Mouse (Mus musculus) liver, embryonic 11.5 days (tissue): Measurements from ENCODE around the gene Nanog. TPM values are rescaled to one million over a fixed set of nuclear protein-coding genes. Genes with fewer than 3 reads are reported as not detected.

Experiments
- ATAC-seq: fragments of 200-750 bp; cut with Nextera tagmentation; replicated peaks from 2 replicates; pipeline ENCODE4 v1.8.0; 2017; ENCODE audit warnings: moderate number of reproducible peaks, mild to moderate bottlenecking, moderate TSS enrichment, moderate library complexity; ENCODE audit not compliant: low FRiP score
- DNase-seq: peaks from one replicate; pipeline ENCODE4 v3.0.0-alpha.2; 2017; ENCODE audit warnings: low spot score
- H3K27ac ChIP-seq: fragments of 300-500 bp; sonication (generic); 2 replicates; pipeline ENCODE4 v1.5.1; 2014; ENCODE audit warnings: mild to moderate bottlenecking, low read depth, low read length, control low read depth
- H3K27me3 ChIP-seq: fragments of 300-500 bp; sonication (generic); replicated peaks from 2 replicates; pipeline ENCODE4 v1.6.1; 2014; ENCODE audit warnings: low read length, mixed read lengths; ENCODE audit not compliant: control insufficient read depth, insufficient read depth
- H3K36me3 ChIP-seq: fragments of 300-500 bp; sonication (generic); 2 replicates; pipeline ENCODE4 v1.6.1; 2014; ENCODE audit warnings: mild to moderate bottlenecking, low read length, moderate library complexity, mixed read lengths; ENCODE audit not compliant: control insufficient read depth, insufficient read depth
- H3K4me1 ChIP-seq: fragments of 300-500 bp; sonication (generic); replicated peaks from 2 replicates; pipeline ENCODE4 v1.6.1; 2014; ENCODE audit warnings: low read length, mixed read lengths; ENCODE audit not compliant: control insufficient read depth, insufficient read depth
- H3K4me2 ChIP-seq: fragments of 300-500 bp; sonication (generic); 2 replicates; pipeline ENCODE4 v1.6.1; 2014; ENCODE audit warnings: mild to moderate bottlenecking, control low read depth, moderate library complexity
- H3K4me3 ChIP-seq: fragments of 300-500 bp; sonication (generic); 2 replicates; pipeline ENCODE4 v1.5.1; 2014; ENCODE audit warnings: low read depth, low read length, control low read depth
- H3K9ac ChIP-seq: fragments of 300-500 bp; sonication (generic); 2 replicates; pipeline ENCODE4 v1.6.1; 2014; ENCODE audit warnings: low read depth, low read length, control low read depth
- H3K9me3 ChIP-seq: fragments of 300-500 bp; sonication (generic); 2 replicates; pipeline ENCODE4 v1.6.1; 2016; ENCODE audit warnings: low read length, inconsistent platforms, mixed read lengths; ENCODE audit not compliant: control insufficient read depth
- WGBS: fragments of 180-500 bp; shearing (Covaris S2); extraction: QIAGEN DNeasy Blood & Tissue Kit; methylation state at CpG from one replicate; pipeline ENCODE4 v1.1.7; 2014; 5-methylcytosine and 5-hydroxymethylcytosine counted together
- polyA plus RNA-seq: library from polyadenylated mRNA; unstranded; fragments of >200 nt; fragmentation: Nextera tagmentation; extraction: Ambion mirVana; gene quantifications from 2 replicates; pipeline ENCODE4 v1.2.1, GENCODE M21; 2014

Nanog gene
- polyA plus RNA-seq, result 0.08 and 0.09 TPM in 2 replicates

- H3K36me3 ChIP-seq, result no peaks in the 10 kb centered on the region
- no peak within 1 kb of the TSS for H3K9ac ChIP-seq
- no peak within 1 kb of the TSS for H3K4me3 ChIP-seq
- no peak for DNase-seq
- H3K4me2 ChIP-seq, result no peak within 1 kb of the TSS
- no peaks in the 10 kb centered on the region for H3K9me3 ChIP-seq
- peaks cover 6% of the 10 kb centered on the region for H3K27me3 ChIP-seq
- no peak within 1 kb of the TSS for H3K27ac ChIP-seq
- 23% methylated on average over 12 of the region's 12 CpGs for WGBS
- no peak for ATAC-seq
- H3K4me1 ChIP-seq, result no peaks in the 10 kb centered on the region
Measured at GRCm38 (mm10) chr6:122707036-122707800, at the start of gene Nanog. Gene Nanog, plus strand, starts transcription at chr6:122707489.

GRCm38 (mm10) chr6:122657630-122658029 is 49.7 kb upstream of the Nanog start:
- Histone ChIP-seq H3K9me3 (no peaks in the 10 kb centered on the region), H3K27ac (no peak overlapping the region), H3K4me3 (no peak overlapping the region), H3K9ac (no peak overlapping the region), H3K4me1 (no peaks in the 10 kb centered on the region), H3K27me3 (no peaks in the 10 kb centered on the region; the same call in 1 of the 2 replicates), H3K36me3 (no peaks in the 10 kb centered on the region), H3K4me2 (no peak overlapping the region)
- ATAC-seq, result no peak
- 71% methylated on average over 5 of the region's 5 CpGs for WGBS
- DNase-seq, result no peak

- H3K36me3 ChIP-seq, result no peaks in the 10 kb centered on the region
- DNase-seq, result no peak
- peaks cover 6% of the 10 kb centered on the region for H3K27me3 ChIP-seq
- 0 out of 2 replicates have a peak, but pooled peaks cover 4% of the 10 kb centered on the region for H3K4me1 ChIP-seq
- H3K9me3 ChIP-seq, result no peaks in the 10 kb centered on the region
- no peak overlapping the region for H3K4me2 ChIP-seq
- H3K4me3 ChIP-seq, result no peak overlapping the region
- H3K9ac ChIP-seq, result no peak overlapping the region
- no peak for ATAC-seq
- no peak overlapping the region for H3K27ac ChIP-seq
- WGBS, result 12% methylated on average over 7 of the region's 7 CpGs
Measured at GRCm38 (mm10) chr6:122659567-122659966, 47.7 kb upstream of the Nanog start.

GRCm38 (mm10) chr6:122660601-122661379 is 46.5 kb upstream of the Nanog start:
- ATAC-seq (no peak), DNase-seq (no peak)
- Histone ChIP-seq H3K36me3 (no peaks in the 10 kb centered on the region), H3K4me1 (0 out of 2 replicates have a peak, but pooled peaks cover 4% of the 10 kb centered on the region), H3K9ac (no peak overlapping the region), H3K27me3 (peaks cover 6% of the 10 kb centered on the region), H3K4me3 (no peak overlapping the region), H3K9me3 (no peaks in the 10 kb centered on the region), H3K27ac (no peak overlapping the region), H3K4me2 (no peak overlapping the region)
- 36% methylated on average over 8 of the region's 8 CpGs for WGBS

- no peaks in the 10 kb centered on the region for H3K36me3 ChIP-seq
- peaks cover 6% of the 10 kb centered on the region for H3K27me3 ChIP-seq
- no peaks in the 10 kb centered on the region for H3K9me3 ChIP-seq
- no peak overlapping the region for H3K9ac ChIP-seq
- DNase-seq, result no peak
- ATAC-seq, result 0 out of 2 replicates have a peak, but pooled peaks have one; percentile 28
- H3K4me1 ChIP-seq, result 0 out of 2 replicates have a peak, but pooled peaks cover 4% of the 10 kb centered on the region
- H3K4me3 ChIP-seq, result no peak overlapping the region
- no peak overlapping the region for H3K27ac ChIP-seq
- WGBS, result 44% methylated on average over 22 of the region's 22 CpGs
- no peak overlapping the region for H3K4me2 ChIP-seq
Measured at GRCm38 (mm10) chr6:122662551-122663264, 44.6 kb upstream of the Nanog start.

DNA sequence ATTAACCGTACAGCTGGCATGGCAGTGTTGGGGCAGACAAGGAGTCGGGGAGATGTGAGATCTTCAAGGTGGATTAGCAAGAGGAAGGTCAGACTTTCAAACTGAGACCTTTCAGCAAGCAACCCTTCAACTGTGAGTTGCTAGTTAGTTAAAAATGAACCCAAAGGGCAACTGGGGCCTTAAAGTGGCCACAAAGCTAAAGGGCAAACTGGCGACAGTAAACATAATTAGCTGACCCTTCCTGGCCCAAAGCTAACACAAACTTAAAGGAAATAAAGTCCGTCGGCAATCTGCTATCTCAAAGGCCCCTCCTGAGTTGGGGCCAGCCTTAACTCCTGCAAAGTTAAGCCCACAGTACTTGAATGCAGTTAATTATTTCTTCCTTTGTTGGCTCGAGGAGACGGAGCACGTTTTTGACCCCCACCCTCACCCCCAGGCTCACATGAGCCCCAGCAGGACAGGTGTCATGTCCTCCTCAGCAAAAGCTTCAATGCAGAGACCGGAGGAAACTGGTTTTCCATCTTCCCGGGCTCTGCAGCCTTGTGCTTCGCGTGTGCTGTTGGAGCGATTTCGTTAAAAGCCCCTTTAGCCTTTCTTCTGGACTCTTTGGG is 43.6 kb upstream of the Nanog start:
- DNase-seq (no peak), ATAC-seq (no peak)
- no peaks in the 10 kb centered on the region for H3K36me3 ChIP-seq
- WGBS, result 37% methylated on average over 14 of the region's 14 CpGs
- no peak overlapping the region for H3K4me2 ChIP-seq
- no peak overlapping the region for H3K4me3 ChIP-seq
- H3K27ac ChIP-seq, result no peak overlapping the region
- H3K4me1 ChIP-seq, result 0 out of 2 replicates have a peak, but pooled peaks cover 4% of the 10 kb centered on the region
- H3K9me3 ChIP-seq, result no peaks in the 10 kb centered on the region
- no peak overlapping the region for H3K9ac ChIP-seq
- H3K27me3 ChIP-seq, result peaks cover 6% of the 10 kb centered on the region

GRCm38 (mm10) chr6:122665866-122666265 is 41.4 kb upstream of the Nanog start:
- DNase-seq (no peak), ATAC-seq (no peak)
- Histone ChIP-seq H3K9ac (no peak overlapping the region), H3K4me1 (0 out of 2 replicates have a peak, but pooled peaks cover 4% of the 10 kb centered on the region), H3K4me2 (no peak overlapping the region), H3K36me3 (no peaks in the 10 kb centered on the region), H3K4me3 (no peak overlapping the region), H3K27me3 (peaks cover 6% of the 10 kb centered on the region), H3K27ac (no peak overlapping the region), H3K9me3 (no peaks in the 10 kb centered on the region)
- WGBS, result 58% methylated on average over 7 of the region's 7 CpGs

GRCm38 (mm10) chr6:122667715-122668114 is 39.6 kb upstream of the Nanog start:
- Histone ChIP-seq H3K9me3 (no peaks in the 10 kb centered on the region), H3K9ac (no peak overlapping the region), H3K4me1 (0 out of 2 replicates have a peak, but pooled peaks cover 4% of the 10 kb centered on the region), H3K4me3 (no peak overlapping the region), H3K27me3 (peaks cover 6% of the 10 kb centered on the region; the same call in 1 of the 2 replicates), H3K36me3 (no peaks in the 10 kb centered on the region), H3K27ac (no peak overlapping the region), H3K4me2 (no peak overlapping the region)
- WGBS, result 75% methylated on average over 5 of the region's 5 CpGs
- DNase-seq (no peak), ATAC-seq (no peak)
